Mouse (Mus musculus): ENCODE data around the gene Dusp3. TPM values are rescaled to one million over a fixed set of nuclear protein-coding genes. Genes with fewer than 3 reads are reported as not detected.

Dusp3 gene
- polyA plus RNA-seq, 1 experiment from 2014 or later, result 78.2 TPM

- ATAC-seq, result no peak
- WGBS, result 36% methylated on average over 25 of the region's 25 CpGs
- DNase-seq (ENCODE audit: low spot score), result no peak
Observed at GRCm38 (mm10) chr11:101928030-101928762, 58.6 kb downstream of the Dusp3 start.

GRCm38 (mm10) chr11:101926951-101927589 lies 59.7 kb downstream of the Dusp3 start:
- no peak overlapping the region for H3K4me2 ChIP-seq (replicated peaks; ENCODE audit: low read depth, low read length)
- ATAC-seq, result no peak
- H3K27me3 ChIP-seq (replicated peaks; ENCODE audit: insufficient read depth, low read length), result no peaks in the 10 kb centered on the region
- no peak overlapping the region for H3K4me3 ChIP-seq (ENCODE audit: low read depth, low read length)
- H3K36me3 ChIP-seq (ENCODE audit: insufficient read depth, low read length), result no peaks in the 10 kb centered on the region
- H3K9ac ChIP-seq (replicated peaks; ENCODE audit: low read depth), result no peak overlapping the region
- 83% methylated on average over 10 of the region's 10 CpGs for WGBS
- H3K9me3 ChIP-seq (ENCODE audit: low read length), result no peaks in the 10 kb centered on the region
- H3K27ac ChIP-seq (ENCODE audit: low read length), result no peak overlapping the region
- no peak for DNase-seq (ENCODE audit: low spot score)
- no peaks in the 10 kb centered on the region for H3K4me1 ChIP-seq (ENCODE audit: insufficient read depth, low read depth, low read length)
- no peak for TF ChIP-seq CTCF (IDR thresholded peaks at IDR 0.05)
- no peak for TF ChIP-seq EP300 (IDR thresholded peaks at IDR 0.05)

More at GRCm38 (mm10) chr11:101928030-101928762, 58.6 kb downstream of the Dusp3 start:
- H3K4me3 ChIP-seq (ENCODE audit: low read depth, low read length), result no peak overlapping the region
- H3K4me1 ChIP-seq (ENCODE audit: insufficient read depth, low read depth, low read length), result no peaks in the 10 kb centered on the region
- no peaks in the 10 kb centered on the region for H3K9me3 ChIP-seq (ENCODE audit: low read length)
- H3K9ac ChIP-seq (replicated peaks; ENCODE audit: low read depth), result no peak overlapping the region
- H3K27ac ChIP-seq (ENCODE audit: low read length), result no peak overlapping the region
- H3K27me3 ChIP-seq (replicated peaks; ENCODE audit: insufficient read depth, low read length), result no peaks in the 10 kb centered on the region
- TF ChIP-seq EP300 (IDR thresholded peaks at IDR 0.05) (no peak), CTCF (IDR thresholded peaks at IDR 0.05) (peak; percentile 58)
- no peak overlapping the region for H3K4me2 ChIP-seq (replicated peaks; ENCODE audit: low read depth, low read length)
- H3K36me3 ChIP-seq (ENCODE audit: insufficient read depth, low read length), result no peaks in the 10 kb centered on the region

GRCm38 (mm10) chr11:101925636-101926035 lies 61.2 kb downstream of the Dusp3 start:
- H3K9ac ChIP-seq (replicated peaks; ENCODE audit: low read depth), result no peak overlapping the region
- no peak for DNase-seq (ENCODE audit: low spot score)
- H3K27ac ChIP-seq (ENCODE audit: low read length), result no peak overlapping the region
- no peaks in the 10 kb centered on the region for H3K36me3 ChIP-seq (ENCODE audit: insufficient read depth, low read length)
- H3K4me2 ChIP-seq (replicated peaks; ENCODE audit: low read depth, low read length), result no peak overlapping the region
- H3K4me3 ChIP-seq (ENCODE audit: low read depth, low read length), result no peak overlapping the region
- no peaks in the 10 kb centered on the region for H3K27me3 ChIP-seq (replicated peaks; ENCODE audit: insufficient read depth, low read length)
- no peaks in the 10 kb centered on the region for H3K4me1 ChIP-seq (ENCODE audit: insufficient read depth, low read depth, low read length)
- TF ChIP-seq EP300 (IDR thresholded peaks at IDR 0.05) (no peak), CTCF (IDR thresholded peaks at IDR 0.05) (no peak)
- no peaks in the 10 kb centered on the region for H3K9me3 ChIP-seq (ENCODE audit: low read length)
- ATAC-seq, result no peak
- WGBS, result 78% methylated on average over 6 of the region's 6 CpGs

DNA sequence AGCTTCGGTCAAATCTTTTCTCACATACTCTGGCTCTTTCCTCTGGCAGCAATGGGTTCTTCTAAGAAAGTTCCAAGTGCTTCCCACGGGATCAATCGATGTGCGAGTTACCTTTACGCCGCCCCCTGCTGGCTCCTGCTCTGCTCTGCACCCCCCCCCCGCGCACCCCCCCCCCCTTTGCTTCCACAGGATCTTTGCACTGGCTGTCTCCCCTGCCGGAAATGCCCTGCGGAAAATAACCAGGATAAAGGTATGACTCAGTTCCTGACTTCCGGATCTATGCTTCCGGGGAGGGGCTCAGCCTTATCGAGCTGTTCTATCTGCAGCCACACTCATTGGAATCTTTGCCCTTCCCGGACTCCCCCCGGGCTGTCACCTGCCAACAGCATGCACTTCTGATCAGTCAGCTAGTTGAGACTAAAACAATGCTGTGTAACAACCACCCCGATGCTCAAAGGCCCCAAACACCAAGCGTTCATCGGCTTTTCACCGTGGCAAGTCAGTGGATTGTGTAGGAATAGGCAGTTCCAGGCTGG lies 62.3 kb downstream of the Dusp3 start:
- no peak overlapping the region for H3K4me3 ChIP-seq (ENCODE audit: low read depth, low read length)
- WGBS, result 71% methylated on average over 17 of the region's 19 CpGs
- TF ChIP-seq EP300 (IDR thresholded peaks at IDR 0.05) (no peak), CTCF (IDR thresholded peaks at IDR 0.05) (no peak)
- no peak overlapping the region for H3K4me2 ChIP-seq (replicated peaks; ENCODE audit: low read depth, low read length)
- H3K27ac ChIP-seq (ENCODE audit: low read length), result no peak overlapping the region
- H3K4me1 ChIP-seq (ENCODE audit: insufficient read depth, low read depth, low read length), result no peaks in the 10 kb centered on the region
- H3K9ac ChIP-seq (replicated peaks; ENCODE audit: low read depth), result no peak overlapping the region
- no peaks in the 10 kb centered on the region for H3K36me3 ChIP-seq (ENCODE audit: insufficient read depth, low read length)
- H3K27me3 ChIP-seq (replicated peaks; ENCODE audit: insufficient read depth, low read length), result no peaks in the 10 kb centered on the region
- no peak for DNase-seq (ENCODE audit: low spot score)
- no peak for ATAC-seq
- no peaks in the 10 kb centered on the region for H3K9me3 ChIP-seq (ENCODE audit: low read length)

GRCm38 (mm10) chr11:101923988-101924387 lies 62.8 kb downstream of the Dusp3 start:
- H3K27me3 ChIP-seq (replicated peaks; ENCODE audit: insufficient read depth, low read length), result no peaks in the 10 kb centered on the region
- H3K4me2 ChIP-seq (replicated peaks; ENCODE audit: low read depth, low read length), result no peak overlapping the region
- no peaks in the 10 kb centered on the region for H3K4me1 ChIP-seq (ENCODE audit: insufficient read depth, low read depth, low read length)
- WGBS, result 77% methylated on average over 6 of the region's 6 CpGs
- H3K36me3 ChIP-seq (ENCODE audit: insufficient read depth, low read length), result no peaks in the 10 kb centered on the region
- DNase-seq (ENCODE audit: low spot score) (no peak), ATAC-seq (no peak)
- no peaks in the 10 kb centered on the region for H3K9me3 ChIP-seq (ENCODE audit: low read length)
- no peak overlapping the region for H3K4me3 ChIP-seq (ENCODE audit: low read depth, low read length)
- no peak overlapping the region for H3K27ac ChIP-seq (ENCODE audit: low read length)
- no peak overlapping the region for H3K9ac ChIP-seq (replicated peaks; ENCODE audit: low read depth)
- TF ChIP-seq CTCF (IDR thresholded peaks at IDR 0.05) (no peak), EP300 (IDR thresholded peaks at IDR 0.05) (no peak)

- DNase-seq (ENCODE audit: low spot score), result no peak
- TF ChIP-seq CTCF (IDR thresholded peaks at IDR 0.05), result no peak
- no peak for TF ChIP-seq EP300 (IDR thresholded peaks at IDR 0.05)
- ATAC-seq, result no peak
- 63% methylated on average over 12 of the region's 12 CpGs for WGBS
- no peaks in the 10 kb centered on the region for H3K36me3 ChIP-seq (ENCODE audit: insufficient read depth, low read length)
- H3K9ac ChIP-seq (replicated peaks; ENCODE audit: low read depth), result no peak overlapping the region
- H3K4me1 ChIP-seq (ENCODE audit: insufficient read depth, low read depth, low read length), result no peaks in the 10 kb centered on the region
- H3K9me3 ChIP-seq (ENCODE audit: low read length), result no peaks in the 10 kb centered on the region
- no peak overlapping the region for H3K4me3 ChIP-seq (ENCODE audit: low read depth, low read length)
- H3K27ac ChIP-seq (ENCODE audit: low read length), result no peak overlapping the region
- no peaks in the 10 kb centered on the region; the same call in 1 of the 2 replicates for H3K27me3 ChIP-seq (replicated peaks; ENCODE audit: insufficient read depth, low read length)
- H3K4me2 ChIP-seq (replicated peaks; ENCODE audit: low read depth, low read length), result no peak overlapping the region
Observed at GRCm38 (mm10) chr11:101921361-101921952, 65.4 kb downstream of the Dusp3 start.

Other genes with a start within 250 kb of the Dusp3 start
- 1.2 TPM in 2 replicates for gene Etv4, start 201.6 kb downstream of the Dusp3 start, polyA plus RNA-seq (2015; fragmentation: Nextera tagmentation; extraction: Ambion mirVana)
- gene Meox1, start 92.6 kb downstream of the Dusp3 start, polyA plus RNA-seq (2015; fragmentation: Nextera tagmentation; extraction: Ambion mirVana), result 8.1 and 8.7 TPM in 2 replicates
- 0.06 TPM in 1 of 2 replicates, not detected in the other for gene Sost, start 20.0 kb downstream of the Dusp3 start, polyA plus RNA-seq (2015; fragmentation: Nextera tagmentation; extraction: Ambion mirVana)
- 0.20 TPM in 1 of 2 replicates, not detected in the other for gene Cfap97d1, start 2.7 kb downstream of the Dusp3 start, polyA plus RNA-seq (2015; fragmentation: Nextera tagmentation; extraction: Ambion mirVana)
- gene Mpp3, start 41.4 kb upstream of the Dusp3 start, polyA plus RNA-seq (2015; fragmentation: Nextera tagmentation; extraction: Ambion mirVana), result 0.84 and 2.2 TPM in 2 replicates
- gene Cd300lg, start 54.5 kb upstream of the Dusp3 start, polyA plus RNA-seq (2015; fragmentation: Nextera tagmentation; extraction: Ambion mirVana), result 2.1 and 2.4 TPM in 2 replicates
- 3.9 TPM in 2 replicates for gene Mpp2, start 101.5 kb upstream of the Dusp3 start, polyA plus RNA-seq (2015; fragmentation: Nextera tagmentation; extraction: Ambion mirVana)
- gene Ppy, start 114.3 kb upstream of the Dusp3 start, polyA plus RNA-seq (2015; fragmentation: Nextera tagmentation; extraction: Ambion mirVana), result 2.6 and 4.2 TPM in 2 replicates
- not detected in 2 replicates for gene Pyy, start 120.8 kb upstream of the Dusp3 start, polyA plus RNA-seq (2015; fragmentation: Nextera tagmentation; extraction: Ambion mirVana)
- gene Nags, start 158.5 kb upstream of the Dusp3 start, polyA plus RNA-seq (2015; fragmentation: Nextera tagmentation; extraction: Ambion mirVana), result 0.91 and 1.4 TPM in 2 replicates
- 17.6 and 18.9 TPM in 2 replicates for gene Tmem101, start 169.4 kb upstream of the Dusp3 start, polyA plus RNA-seq (2015; fragmentation: Nextera tagmentation; extraction: Ambion mirVana)
- gene Lsm12, start 198.3 kb upstream of the Dusp3 start, polyA plus RNA-seq (2015; fragmentation: Nextera tagmentation; extraction: Ambion mirVana), result 74.7 and 79.9 TPM in 2 replicates
- 15.8 and 16.7 TPM in 2 replicates for gene G6pc3, start 202.6 kb upstream of the Dusp3 start, polyA plus RNA-seq (2015; fragmentation: Nextera tagmentation; extraction: Ambion mirVana)
- 65.6 and 79.0 TPM in 2 replicates for gene Hdac5, start 243.2 kb upstream of the Dusp3 start, polyA plus RNA-seq (2015; fragmentation: Nextera tagmentation; extraction: Ambion mirVana)